Mouse (Mus musculus) limb, embryonic 14.5 days (tissue): ENCODE measurements around the gene Pgs1. TPM values are rescaled to one million over a fixed set of nuclear protein-coding genes. Genes with fewer than 3 reads are reported as not detected.

Experiments used
- ATAC-seq: fragments of 200-750 bp; cut with Nextera tagmentation; 2 replicates; pipeline ENCODE4 v1.8.0; 2017; ENCODE audit warnings: low read depth, moderate number of reproducible peaks, moderate TSS enrichment; ENCODE audit not compliant: low FRiP score
- DNase-seq: peaks from one replicate; pipeline ENCODE4 v3.0.0-alpha.2; 2015; ENCODE audit warnings: low spot score
- H3K27ac ChIP-seq: fragments of 300-500 bp; sonication (generic); replicated peaks from 2 replicates; pipeline ENCODE4 v1.5.1; 2014; ENCODE audit warnings: low read depth, mild to moderate bottlenecking, low read length, moderate library complexity, mixed read lengths
- H3K27me3 ChIP-seq: fragments of 300-500 bp; sonication (generic); 2 replicates; pipeline ENCODE4 v1.6.1; 2014; ENCODE audit warnings: low read length, mixed read lengths; ENCODE audit not compliant: control insufficient read depth, insufficient read depth
- H3K36me3 ChIP-seq: fragments of 300-500 bp; sonication (generic); 2 replicates; pipeline ENCODE4 v1.6.1; 2014; ENCODE audit warnings: mild to moderate bottlenecking, low read length, moderate library complexity, mixed read lengths; ENCODE audit not compliant: control insufficient read depth, insufficient read depth
- H3K4me1 ChIP-seq: fragments of 300-500 bp; sonication (generic); 2 replicates; pipeline ENCODE4 v1.6.1; 2014; ENCODE audit warnings: antibody characterized with exemption, low read length, mixed read lengths; ENCODE audit not compliant: control insufficient read depth, insufficient read depth
- H3K4me2 ChIP-seq: fragments of 300-500 bp; sonication (generic); replicated peaks from 2 replicates; pipeline ENCODE4 v1.6.1; 2014; ENCODE audit warnings: low read depth, mild to moderate bottlenecking, low read length, moderate library complexity; ENCODE audit not compliant: severe bottlenecking
- H3K4me3 ChIP-seq: fragments of 300-500 bp; sonication (generic); replicated peaks from 2 replicates; pipeline ENCODE4 v1.5.1; 2014; ENCODE audit warnings: low read length
- H3K9ac ChIP-seq: fragments of 300-500 bp; sonication (generic); 2 replicates; pipeline ENCODE4 v1.6.1; 2014; ENCODE audit warnings: mild to moderate bottlenecking, low read depth, low read length, moderate library complexity; ENCODE audit not compliant: severe bottlenecking
- H3K9me3 ChIP-seq: fragments of 300-500 bp; sonication (generic); 2 replicates; pipeline ENCODE4 v1.6.1; 2016; ENCODE audit warnings: low read length; ENCODE audit not compliant: control insufficient read depth
- POLR2A ChIP-seq: fragments of 200-500 bp; IDR thresholded peaks from 2 replicates; pipeline ENCODE4 v1.8.0; 2012; ENCODE audit warnings: inconsistent platforms, mild to moderate bottlenecking, moderate library complexity, borderline replicate concordance; ENCODE audit not compliant: insufficient read depth, insufficient read length; ENCODE audit errors: extremely low read depth
- WGBS: fragments of 180-500 bp; shearing (Covaris S2); extraction: QIAGEN DNeasy Blood & Tissue Kit; methylation state at CpG from one replicate; pipeline ENCODE4 v1.1.7; 2014; 5-methylcytosine and 5-hydroxymethylcytosine counted together
- polyA plus RNA-seq, 2 experiments: library from polyadenylated mRNA; depleted of rRNA in 1 of 2; stranded (reverse) in 1 of 2; unstranded in 1 of 2; fragments of >200 nt; fragmentation: Nextera tagmentation in 1 of 2; extraction: Ambion mirVana in 1 of 2; gene quantifications; 2 replicates each; pipeline versions ENCODE4 v1.2.1 to v1.2.3; 2012 to 2014

The Pgs1 gene
- polyA plus RNA-seq, 2 experiments, result 30.5 to 36.2 TPM

- H3K27me3 ChIP-seq, result no peaks in the 10 kb centered on the region
- H3K27ac ChIP-seq, result no peak overlapping the region
- no peak overlapping the region for H3K4me2 ChIP-seq
- 62% methylated on average over 5 of the region's 5 CpGs for WGBS
- no peak overlapping the region for H3K4me3 ChIP-seq
- ATAC-seq (no peak), DNase-seq (no peak)
- H3K36me3 ChIP-seq, result no peaks in the 10 kb centered on the region
- H3K9me3 ChIP-seq, result no peaks in the 10 kb centered on the region
- H3K4me1 ChIP-seq, result peaks cover 2% of the 10 kb centered on the region
- no peak overlapping the region for H3K9ac ChIP-seq
- no peak for TF ChIP-seq POLR2A
Observed at GRCm38 (mm10) chr11:117982426-117982825, 3.7 kb upstream of the Pgs1 start.

- Histone ChIP-seq H3K27me3 (no peaks in the 10 kb centered on the region), H3K4me2 (no peak overlapping the region), H3K9me3 (no peaks in the 10 kb centered on the region), H3K27ac (no peak overlapping the region), H3K4me1 (peaks cover 11% of the 10 kb centered on the region), H3K9ac (no peak overlapping the region), H3K36me3 (no peaks in the 10 kb centered on the region), H3K4me3 (no peak overlapping the region)
- TF ChIP-seq POLR2A, result no peak
- ATAC-seq (no peak), DNase-seq (no peak)
- 66% methylated on average over 7 of the region's 7 CpGs for WGBS
Observed at GRCm38 (mm10) chr11:117983770-117984169, 2.3 kb upstream of the Pgs1 start.

- Histone ChIP-seq H3K4me1 (peaks cover 11% of the 10 kb centered on the region), H3K27ac (peak overlapping the region; percentile 41), H3K36me3 (no peaks in the 10 kb centered on the region), H3K27me3 (no peaks in the 10 kb centered on the region), H3K9me3 (no peaks in the 10 kb centered on the region), H3K9ac (peak overlapping the region; percentile 84), H3K4me2 (peak overlapping the region; percentile 88), H3K4me3 (peak overlapping the region; percentile 99)
- WGBS, result under 1% methylated on average over 29 of the region's 32 CpGs
- ATAC-seq (peak; percentile 51), DNase-seq (no peak)
- TF ChIP-seq POLR2A, result no peak
Observed at GRCm38 (mm10) chr11:117987032-117987451, 950 bp downstream of the Pgs1 start.

GRCm38 (mm10) chr11:117987968-117988367 lies 1.9 kb downstream of the Pgs1 start:
- H3K36me3 ChIP-seq, result no peaks in the 10 kb centered on the region
- no peak for DNase-seq

GRCm38 (mm10) chr11:117989241-117989640 lies 3.1 kb downstream of the Pgs1 start:
- H3K36me3 ChIP-seq, result no peaks in the 10 kb centered on the region
- no peak overlapping the region for H3K27ac ChIP-seq
- no peak overlapping the region for H3K4me3 ChIP-seq
- H3K4me2 ChIP-seq, result no peak overlapping the region
- no peak for TF ChIP-seq POLR2A
- ATAC-seq, result no peak
- H3K9me3 ChIP-seq, result no peaks in the 10 kb centered on the region
- H3K27me3 ChIP-seq, result no peaks in the 10 kb centered on the region
- WGBS, result 89% methylated on average over 4 of the region's 4 CpGs
- no peak overlapping the region for H3K9ac ChIP-seq
- no peak for DNase-seq
- peaks cover 24% of the 10 kb centered on the region for H3K4me1 ChIP-seq

More at GRCm38 (mm10) chr11:117987968-117988367, 1.9 kb downstream of the Pgs1 start:
- Histone ChIP-seq H3K4me2 (peak overlapping the region; percentile 88), H3K9ac (peak overlapping the region; percentile 84; the same call in 1 of the 2 replicates), H3K9me3 (no peaks in the 10 kb centered on the region), H3K4me3 (peak overlapping the region; percentile 99), H3K27me3 (no peaks in the 10 kb centered on the region), H3K4me1 (peaks cover 11% of the 10 kb centered on the region), H3K27ac (no peak overlapping the region)
- 64% methylated on average over 4 of the region's 4 CpGs for WGBS
- ATAC-seq, result no peak
- no peak for TF ChIP-seq POLR2A

- Histone ChIP-seq H3K4me1 (peaks cover 31% of the 10 kb centered on the region), H3K4me3 (no peak overlapping the region), H3K4me2 (no peak overlapping the region), H3K27ac (no peak overlapping the region), H3K27me3 (no peaks in the 10 kb centered on the region), H3K9me3 (no peaks in the 10 kb centered on the region), H3K9ac (no peak overlapping the region), H3K36me3 (no peaks in the 10 kb centered on the region)
- DNase-seq, result no peak
- ATAC-seq, result no peak
- WGBS, result 60% methylated on average over 10 of the region's 10 CpGs
- no peak for TF ChIP-seq POLR2A
Observed at GRCm38 (mm10) chr11:117989926-117990325, 3.8 kb downstream of the Pgs1 start.
